Mouse (Mus musculus) intestine, postnatal 0 days (tissue): ENCODE measurements around the gene Il1rl2. TPM values are rescaled to one million over a fixed set of nuclear protein-coding genes. Genes with fewer than 3 reads are reported as not detected.

ENCODE experiments used
- ATAC-seq: fragments of 200-750 bp; cut with Nextera tagmentation; 2 replicates; pipeline ENCODE4 v1.8.0; 2017; ENCODE audit warnings: mild to moderate bottlenecking, moderate TSS enrichment, moderate library complexity
- H3K27ac ChIP-seq: fragments of 300-500 bp; sonication (generic); 2 replicates; pipeline ENCODE4 v1.5.1; 2014; ENCODE audit warnings: mild to moderate bottlenecking, low read depth, low read length, moderate library complexity
- H3K27me3 ChIP-seq: fragments of 300-500 bp; sonication (generic); replicated peaks from 2 replicates; pipeline ENCODE4 v1.6.1; 2014; ENCODE audit warnings: low read length, mixed read lengths; ENCODE audit not compliant: control insufficient read depth, insufficient read depth
- H3K36me3 ChIP-seq: fragments of 300-500 bp; sonication (generic); 2 replicates; pipeline ENCODE4 v1.6.1; 2014; ENCODE audit warnings: mild to moderate bottlenecking, moderate library complexity; ENCODE audit not compliant: control insufficient read depth, insufficient read depth
- H3K4me1 ChIP-seq: fragments of 300-500 bp; sonication (generic); replicated peaks from 2 replicates; pipeline ENCODE4 v1.6.1; 2014; ENCODE audit warnings: antibody characterized with exemption, low read length, mixed read lengths; ENCODE audit not compliant: control insufficient read depth, insufficient read depth
- H3K4me2 ChIP-seq: fragments of 300-500 bp; sonication (generic); replicated peaks from 2 replicates; pipeline ENCODE4 v1.6.1; 2014; ENCODE audit warnings: low read depth, mild to moderate bottlenecking, moderate library complexity
- H3K4me3 ChIP-seq: fragments of 300-500 bp; sonication (generic); 2 replicates; pipeline ENCODE4 v1.5.1; 2014; ENCODE audit warnings: low read depth, low read length
- H3K9ac ChIP-seq: fragments of 300-500 bp; sonication (generic); 2 replicates; pipeline ENCODE4 v1.6.1; 2014; ENCODE audit warnings: mild to moderate bottlenecking, low read depth, low read length
- H3K9me3 ChIP-seq: fragments of 300-500 bp; sonication (generic); 2 replicates; pipeline ENCODE4 v1.6.1; 2016; ENCODE audit warnings: mixed run types; ENCODE audit not compliant: control insufficient read depth
- CTCF ChIP-seq: sonication (generic); IDR thresholded peaks from 2 replicates; pipeline ENCODE4 v1.5.1; 2016; ENCODE audit warnings: low read depth, mild to moderate bottlenecking, control low read depth, antibody characterized with exemption, moderate library complexity
- WGBS: fragments of 180-500 bp; shearing (Covaris S2); extraction: QIAGEN DNeasy Blood & Tissue Kit; methylation state at CpG from one replicate; pipeline ENCODE4 v1.1.7; 2014; 5-methylcytosine and 5-hydroxymethylcytosine counted together
- polyA plus RNA-seq: library from polyadenylated mRNA; unstranded; fragments of >200 nt; fragmentation: Nextera tagmentation; extraction: Ambion mirVana; gene quantifications from 2 replicates; pipeline ENCODE4 v1.2.1, GENCODE M21; 2015

The Il1rl2 gene
- polyA plus RNA-seq, 1 experiment from 2014 or later: 3.3 TPM

GRCm38 (mm10) chr1:40358771-40359181 is 34.4 kb downstream of the Il1rl2 start:
- no peaks in the 10 kb centered on the region for H3K27me3 ChIP-seq
- H3K9me3 ChIP-seq: no peaks in the 10 kb centered on the region
- ATAC-seq: no peak
- no peak for TF ChIP-seq CTCF
- no peaks in the 10 kb centered on the region for H3K4me1 ChIP-seq
- H3K4me3 ChIP-seq: no peak overlapping the region
- no peaks in the 10 kb centered on the region; the same call in 1 of the 2 replicates for H3K36me3 ChIP-seq
- H3K9ac ChIP-seq: no peak overlapping the region
- no peak overlapping the region for H3K27ac ChIP-seq
- 66% methylated on average over 4 of the region's 4 CpGs for WGBS
- no peak overlapping the region for H3K4me2 ChIP-seq

GRCm38 (mm10) chr1:40359731-40360130 is 35.3 kb downstream of the Il1rl2 start:
- no peaks in the 10 kb centered on the region for H3K9me3 ChIP-seq
- no peak overlapping the region for H3K4me2 ChIP-seq
- no peaks in the 10 kb centered on the region for H3K36me3 ChIP-seq
- H3K9ac ChIP-seq: no peak overlapping the region
- H3K4me3 ChIP-seq: no peak overlapping the region
- no peaks in the 10 kb centered on the region for H3K4me1 ChIP-seq
- no peak overlapping the region for H3K27ac ChIP-seq
- TF ChIP-seq CTCF: no peak
- no peaks in the 10 kb centered on the region for H3K27me3 ChIP-seq
- ATAC-seq: no peak
- WGBS: 42% methylated on average over 2 of the region's 2 CpGs

- Histone ChIP-seq H3K27ac (no peak overlapping the region), H3K36me3 (no peaks in the 10 kb centered on the region), H3K9ac (no peak overlapping the region), H3K4me1 (no peaks in the 10 kb centered on the region), H3K27me3 (no peaks in the 10 kb centered on the region), H3K4me2 (no peak overlapping the region), H3K4me3 (no peak overlapping the region), H3K9me3 (no peaks in the 10 kb centered on the region)
- 61% methylated on average over 7 of the region's 7 CpGs for WGBS
- TF ChIP-seq CTCF: no peak
- ATAC-seq: no peak
Measured at GRCm38 (mm10) chr1:40360969-40361368, 36.6 kb downstream of the Il1rl2 start.

GRCm38 (mm10) chr1:40361596-40361995 is 37.2 kb downstream of the Il1rl2 start:
- Histone ChIP-seq H3K36me3 (no peaks in the 10 kb centered on the region), H3K4me2 (no peak overlapping the region), H3K27ac (no peak overlapping the region), H3K4me3 (no peak overlapping the region), H3K27me3 (no peaks in the 10 kb centered on the region), H3K9me3 (no peaks in the 10 kb centered on the region), H3K4me1 (no peaks in the 10 kb centered on the region), H3K9ac (no peak overlapping the region)
- WGBS: 45% methylated on average over 1 of the region's 1 CpGs
- TF ChIP-seq CTCF: no peak
- no peak for ATAC-seq

GRCm38 (mm10) chr1:40362784-40363183 is 38.4 kb downstream of the Il1rl2 start:
- H3K4me1 ChIP-seq: no peaks in the 10 kb centered on the region
- H3K27me3 ChIP-seq: no peaks in the 10 kb centered on the region
- no peak overlapping the region for H3K27ac ChIP-seq
- no peaks in the 10 kb centered on the region for H3K9me3 ChIP-seq
- no peak overlapping the region for H3K4me3 ChIP-seq
- no peak overlapping the region for H3K9ac ChIP-seq
- no peak for TF ChIP-seq CTCF
- no peak for ATAC-seq
- WGBS: 69% methylated on average over 11 of the region's 11 CpGs
- H3K4me2 ChIP-seq: no peak overlapping the region
- H3K36me3 ChIP-seq: no peaks in the 10 kb centered on the region

- Histone ChIP-seq H3K9ac (no peak overlapping the region), H3K4me2 (no peak overlapping the region), H3K4me1 (no peaks in the 10 kb centered on the region), H3K4me3 (no peak overlapping the region), H3K27ac (no peak overlapping the region), H3K9me3 (no peaks in the 10 kb centered on the region), H3K36me3 (no peaks in the 10 kb centered on the region), H3K27me3 (no peaks in the 10 kb centered on the region)
- 52% methylated on average over 3 of the region's 3 CpGs for WGBS
- ATAC-seq: no peak
- TF ChIP-seq CTCF: no peak
Measured at GRCm38 (mm10) chr1:40372951-40373350, 48.5 kb downstream of the Il1rl2 start.

GRCm38 (mm10) chr1:40375148-40375547 is 50.7 kb downstream of the Il1rl2 start:
- no peak for TF ChIP-seq CTCF
- Histone ChIP-seq H3K9ac (no peak overlapping the region), H3K4me2 (no peak overlapping the region), H3K4me3 (no peak overlapping the region), H3K27ac (no peak overlapping the region; the same call in 1 of the 2 replicates), H3K27me3 (no peaks in the 10 kb centered on the region), H3K9me3 (no peaks in the 10 kb centered on the region), H3K36me3 (no peaks in the 10 kb centered on the region), H3K4me1 (no peaks in the 10 kb centered on the region)
- WGBS: 54% methylated on average over 4 of the region's 4 CpGs
- no peak for ATAC-seq
